Mouse (Mus musculus): ENCODE data around the gene Slc2a9. TPM values are rescaled to one million over a fixed set of nuclear protein-coding genes. Genes with fewer than 3 reads are reported as not detected.

The Slc2a9 gene
- total RNA-seq, 2 experiments from 2014 or later = 7.3 to 7.8 TPM

DNA sequence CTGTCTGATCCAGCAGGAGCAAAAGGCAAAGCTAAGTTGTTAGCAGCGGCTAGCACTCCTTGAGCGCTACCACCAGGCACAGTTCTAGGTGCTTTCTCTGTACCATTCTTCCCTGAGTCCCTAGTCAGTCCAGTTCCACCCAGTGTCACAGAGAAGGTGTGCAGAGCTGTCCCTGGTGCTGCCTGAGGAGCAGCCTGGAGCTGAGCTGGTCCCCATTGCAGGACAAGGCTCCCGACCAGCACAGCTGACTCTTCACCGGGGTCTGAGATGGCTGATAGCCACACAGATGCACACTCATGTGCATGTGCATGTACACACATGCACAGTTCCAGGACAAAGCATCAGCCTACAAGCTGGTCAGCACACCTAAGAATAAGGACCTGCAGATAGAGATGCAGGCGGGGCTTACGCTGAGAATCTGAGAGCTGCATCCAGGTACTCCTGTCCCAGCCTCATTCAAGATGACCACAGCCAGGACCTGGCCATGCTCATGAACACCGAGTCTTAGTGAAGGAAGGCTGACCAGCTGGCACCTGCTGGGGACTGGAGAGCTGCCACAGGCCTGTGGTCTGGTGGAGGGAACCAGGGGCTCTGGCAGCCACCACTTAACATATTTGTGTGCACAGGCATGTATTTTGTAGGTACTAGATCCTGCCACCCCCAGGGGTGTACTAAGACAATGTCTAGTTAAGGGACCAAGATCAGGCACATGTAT lies 25.1 kb downstream of the Slc2a9 start:
- ATAC-seq (ENCODE audit: poor library complexity, severe bottlenecking) = no peak

DNA sequence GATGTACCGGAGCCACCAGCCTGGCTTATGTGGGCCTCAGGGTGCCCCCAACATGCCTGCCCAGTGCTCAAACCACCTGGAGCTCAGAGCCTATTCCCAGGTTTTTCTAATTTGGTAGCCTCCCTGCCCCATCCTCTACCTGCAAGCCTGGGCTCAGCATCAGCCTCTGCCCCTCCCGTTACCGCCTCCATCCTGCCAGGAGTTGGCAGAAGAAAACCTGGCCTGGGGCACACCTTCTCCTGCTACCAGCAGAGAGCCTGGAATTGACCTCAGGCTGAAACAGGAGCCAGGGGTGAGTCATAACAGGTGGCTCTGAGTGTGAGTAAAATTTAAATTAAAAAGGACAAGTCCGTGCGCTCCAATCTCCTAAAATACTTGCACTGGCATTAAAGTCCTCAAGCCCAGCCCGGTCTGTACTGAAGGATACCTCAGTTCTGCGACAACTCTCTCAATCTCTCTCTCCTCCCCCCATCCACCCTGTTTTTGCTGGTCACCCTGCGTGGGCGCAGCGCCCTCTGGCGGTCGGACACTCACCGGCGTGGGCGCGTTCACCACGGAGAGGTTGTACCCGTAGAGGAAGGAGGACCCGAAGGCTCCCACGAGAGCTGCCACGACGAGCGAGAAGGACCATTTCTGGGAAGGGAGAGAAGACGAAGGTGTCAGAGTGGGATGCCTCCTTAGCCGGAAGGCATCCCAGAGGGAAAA lies 25.9 kb downstream of the Slc2a9 start:
- no peak for ATAC-seq (ENCODE audit: poor library complexity, severe bottlenecking)

DNA sequence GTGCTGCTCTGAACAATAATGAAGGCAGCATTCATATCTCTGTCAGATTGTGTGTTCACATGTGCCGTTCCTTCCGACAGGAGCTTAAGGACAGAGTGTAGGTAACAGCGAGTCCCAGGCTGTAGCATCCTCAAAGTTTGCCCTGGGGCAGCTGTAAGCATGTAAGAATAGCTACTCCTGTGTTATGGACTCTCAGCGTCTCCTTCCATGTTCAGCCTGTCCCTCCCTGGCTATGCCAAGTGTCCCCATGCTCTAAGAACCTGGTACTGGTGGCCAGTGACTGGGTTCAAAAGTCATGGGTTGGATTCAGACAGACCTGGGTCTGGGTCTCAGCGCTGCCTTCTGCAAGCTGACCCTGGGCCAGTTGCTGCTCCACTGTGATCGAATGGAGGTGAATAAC lies 32.1 kb downstream of the Slc2a9 start:
- ATAC-seq (ENCODE audit: poor library complexity, severe bottlenecking) = no peak

DNA sequence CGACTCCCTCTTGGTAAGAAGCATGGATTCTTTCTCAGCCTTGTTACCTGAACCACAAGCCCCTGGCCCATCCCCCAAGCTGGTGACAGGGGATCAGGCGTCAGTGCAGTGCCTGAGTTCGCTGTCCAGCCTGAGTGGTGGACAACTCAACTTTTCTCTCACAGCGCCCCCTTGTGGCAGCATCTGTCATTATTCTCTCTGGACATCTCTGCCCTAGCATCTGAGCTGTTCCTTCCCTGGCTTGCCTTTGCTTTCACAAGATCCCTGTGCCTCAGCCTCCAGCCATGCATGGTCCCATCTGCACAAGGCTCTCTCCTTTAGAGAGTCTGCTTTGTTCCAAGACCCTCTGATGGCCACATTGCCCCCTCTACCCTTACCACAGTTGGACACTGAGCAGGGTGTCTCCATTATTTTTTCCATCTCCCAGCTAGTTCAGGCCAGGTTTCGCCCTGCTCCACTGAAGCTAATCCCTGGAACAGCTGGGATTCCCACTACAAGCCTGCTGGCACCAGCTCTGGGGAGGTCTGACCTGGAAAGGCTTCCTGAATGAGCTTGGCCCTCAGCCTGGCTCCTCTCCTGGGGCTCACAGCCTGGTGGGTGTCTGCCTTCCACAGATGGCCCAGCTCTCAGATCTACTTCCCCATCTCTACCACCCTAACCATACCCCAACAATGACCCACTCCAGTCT lies 32.9 kb downstream of the Slc2a9 start:
- peak; percentile 92 for ATAC-seq (ENCODE audit: poor library complexity, severe bottlenecking)

DNA sequence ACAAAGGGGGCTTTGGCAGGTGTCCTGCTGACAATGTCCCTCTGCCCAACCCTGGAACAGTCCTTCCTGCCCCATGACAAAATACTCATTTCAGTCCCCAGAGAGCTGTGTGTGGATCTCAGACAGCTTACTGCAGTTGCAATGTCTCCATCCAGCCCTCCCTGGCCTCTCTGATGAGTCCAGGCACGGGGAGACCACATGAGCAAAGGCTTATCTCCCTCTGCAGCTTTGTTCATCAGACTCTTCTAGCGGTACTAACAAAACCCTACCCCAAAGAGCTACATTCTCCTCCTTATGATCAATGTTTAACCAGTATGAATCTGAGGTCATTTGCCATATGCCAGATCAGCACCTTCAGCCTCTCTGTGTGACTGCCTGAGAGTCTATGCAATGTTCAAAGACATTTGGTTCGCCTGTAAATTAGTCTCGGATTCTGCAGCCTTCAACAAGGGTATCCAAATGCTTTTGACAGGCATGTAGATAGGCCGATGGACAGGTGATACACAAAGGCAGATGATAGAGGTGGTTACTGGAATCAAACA lies 36.3 kb downstream of the Slc2a9 start:
- no peak for ATAC-seq (ENCODE audit: poor library complexity, severe bottlenecking)

DNA sequence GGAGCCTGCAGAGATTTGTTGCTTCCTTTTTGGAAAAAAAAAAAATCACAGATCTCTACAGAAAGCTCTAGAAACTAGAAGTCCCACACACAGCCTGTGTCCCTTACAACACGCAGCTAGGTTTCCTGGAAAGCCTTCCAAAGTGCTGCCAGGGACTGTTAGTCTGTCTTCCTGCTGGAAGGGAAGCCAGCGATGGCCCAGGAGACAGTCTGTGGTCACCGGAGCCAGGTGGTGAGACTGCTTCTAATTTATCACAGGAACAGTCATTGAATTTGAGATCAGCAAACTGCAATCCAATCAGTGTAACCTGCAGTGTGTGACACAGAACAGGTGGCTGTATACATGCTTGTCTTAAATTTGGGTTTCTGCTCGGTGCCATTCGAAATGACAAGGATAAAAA lies 41.7 kb downstream of the Slc2a9 start:
- no peak for ATAC-seq (ENCODE audit: poor library complexity, severe bottlenecking)

DNA sequence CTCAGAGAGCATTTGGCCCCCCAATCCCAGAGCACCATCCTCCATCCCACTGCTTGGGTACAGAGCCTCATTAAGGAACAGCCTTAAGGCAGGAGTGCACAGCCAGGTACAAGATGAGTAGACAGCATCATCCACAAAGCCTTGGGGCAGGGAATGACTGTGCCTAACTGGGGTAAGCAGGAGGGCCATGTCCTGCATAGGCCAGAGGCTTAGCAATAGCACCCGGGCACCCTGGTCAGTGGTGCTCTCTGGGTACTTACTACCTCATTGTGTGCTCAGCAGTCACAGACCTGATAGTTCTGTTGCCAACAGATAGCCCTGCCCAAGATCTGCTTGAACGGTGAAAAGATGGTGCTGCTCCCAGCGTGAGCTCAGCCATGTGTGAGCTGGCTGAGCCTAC lies 52.0 kb downstream of the Slc2a9 start:
- no peak for ATAC-seq (ENCODE audit: poor library complexity, severe bottlenecking)

DNA sequence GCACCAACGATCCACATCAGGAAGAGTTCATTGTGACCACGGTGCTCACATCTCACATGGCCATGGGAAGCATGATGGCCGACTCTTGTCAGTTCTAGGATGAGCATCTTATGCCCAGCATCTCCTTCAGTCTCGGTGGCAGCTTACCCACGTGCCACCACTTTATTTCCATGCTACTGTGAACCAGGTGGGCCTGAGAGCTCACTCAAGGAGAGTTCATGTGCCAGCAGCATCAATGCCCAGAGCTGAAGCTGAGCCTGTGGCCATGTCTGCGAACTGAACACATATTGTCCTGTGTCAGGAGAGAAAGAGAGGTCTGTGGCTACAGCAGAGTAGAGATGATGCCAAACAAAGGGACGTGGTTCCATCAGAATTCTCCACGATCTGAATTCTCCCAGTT lies 53.3 kb downstream of the Slc2a9 start:
- no peak for ATAC-seq (ENCODE audit: poor library complexity, severe bottlenecking)

DNA sequence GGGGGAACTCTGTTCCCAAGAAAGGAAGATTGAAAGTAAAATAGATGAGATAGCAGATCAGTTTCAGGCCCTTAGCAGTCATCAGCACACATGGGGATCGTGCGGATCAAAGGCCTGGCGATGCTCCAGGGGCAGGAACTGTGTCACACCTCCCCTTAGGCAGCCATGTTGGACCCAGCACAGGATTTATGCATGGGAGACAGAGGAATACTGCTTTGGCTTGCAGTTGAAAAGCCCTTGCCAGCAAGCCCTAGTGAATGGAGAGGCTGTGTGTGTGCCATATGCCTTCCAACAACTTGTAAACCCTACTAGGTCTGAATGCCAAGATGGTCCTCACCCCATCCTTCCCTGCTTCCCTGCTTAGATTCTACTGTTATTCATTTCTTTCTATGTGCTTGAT lies 54.8 kb downstream of the Slc2a9 start:
- no peak for ATAC-seq (ENCODE audit: poor library complexity, severe bottlenecking)

DNA sequence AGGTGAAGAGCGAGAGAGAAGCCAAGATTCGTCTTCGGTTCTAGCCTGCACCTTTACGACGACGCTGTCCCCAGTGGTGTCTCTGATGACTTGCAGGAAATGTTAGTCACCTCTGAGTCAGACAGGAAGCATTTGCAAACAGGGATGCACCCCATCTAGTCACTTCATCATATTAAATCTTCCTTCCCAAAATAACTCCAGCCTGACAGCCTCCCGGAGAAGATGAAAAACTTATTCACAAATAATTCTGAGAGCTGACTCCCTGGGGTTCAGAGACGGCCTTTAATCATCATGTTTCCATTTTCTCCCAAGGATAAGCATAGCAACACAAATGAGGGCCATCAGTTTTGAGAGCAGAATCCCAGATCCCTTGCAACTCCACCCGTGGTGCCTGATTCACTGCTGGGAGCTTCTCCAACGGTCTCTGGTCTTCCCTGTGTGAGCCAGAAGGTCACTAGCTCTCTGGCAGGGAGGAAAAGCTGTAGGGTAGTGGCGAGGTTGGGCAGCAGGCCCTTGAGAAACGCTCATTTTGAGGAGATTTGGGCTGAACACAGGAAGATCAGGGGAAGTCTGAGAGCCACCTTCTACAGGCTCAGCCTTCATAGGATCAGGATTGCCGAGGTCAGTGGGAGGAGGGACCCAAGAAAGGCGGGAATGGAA lies 56.5 kb downstream of the Slc2a9 start:
- ATAC-seq (ENCODE audit: poor library complexity, severe bottlenecking) = no peak

DNA sequence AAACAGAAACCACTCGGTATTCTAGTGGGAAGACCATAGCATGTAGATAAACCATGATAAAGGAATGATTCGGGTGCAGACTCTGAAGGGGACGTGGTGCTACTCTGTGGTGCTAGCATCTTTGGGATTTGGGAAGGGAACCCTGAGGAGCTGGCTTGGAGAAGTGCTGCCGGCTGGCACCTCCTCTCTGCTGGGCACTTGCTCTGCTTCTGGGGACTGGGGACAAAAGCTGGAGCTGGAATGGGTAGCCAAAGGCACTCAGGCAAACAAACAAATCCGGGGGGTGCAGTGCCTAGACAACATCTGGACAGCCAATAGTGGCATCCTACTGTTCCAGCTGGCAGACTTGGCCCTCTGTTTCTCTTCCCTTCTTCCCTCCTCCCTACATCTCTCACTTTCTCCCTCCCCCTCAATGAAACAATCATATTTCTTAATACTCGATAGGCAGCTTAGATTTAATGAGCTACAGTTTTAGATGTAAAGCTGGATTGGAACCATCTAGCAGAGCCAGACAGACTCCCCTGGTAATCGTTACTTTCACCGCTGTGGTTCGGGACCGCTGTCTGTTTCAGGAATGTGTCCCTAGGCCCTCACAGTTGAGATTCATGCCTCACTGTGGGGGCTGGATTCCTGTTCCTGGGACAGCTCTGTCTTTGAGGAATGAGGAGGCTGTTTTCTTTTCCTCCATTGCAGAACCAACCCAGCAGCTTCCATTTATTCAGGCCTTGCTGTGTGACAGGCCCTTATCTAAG lies 61.7 kb downstream of the Slc2a9 start:
- ATAC-seq (ENCODE audit: poor library complexity, severe bottlenecking) = no peak

DNA sequence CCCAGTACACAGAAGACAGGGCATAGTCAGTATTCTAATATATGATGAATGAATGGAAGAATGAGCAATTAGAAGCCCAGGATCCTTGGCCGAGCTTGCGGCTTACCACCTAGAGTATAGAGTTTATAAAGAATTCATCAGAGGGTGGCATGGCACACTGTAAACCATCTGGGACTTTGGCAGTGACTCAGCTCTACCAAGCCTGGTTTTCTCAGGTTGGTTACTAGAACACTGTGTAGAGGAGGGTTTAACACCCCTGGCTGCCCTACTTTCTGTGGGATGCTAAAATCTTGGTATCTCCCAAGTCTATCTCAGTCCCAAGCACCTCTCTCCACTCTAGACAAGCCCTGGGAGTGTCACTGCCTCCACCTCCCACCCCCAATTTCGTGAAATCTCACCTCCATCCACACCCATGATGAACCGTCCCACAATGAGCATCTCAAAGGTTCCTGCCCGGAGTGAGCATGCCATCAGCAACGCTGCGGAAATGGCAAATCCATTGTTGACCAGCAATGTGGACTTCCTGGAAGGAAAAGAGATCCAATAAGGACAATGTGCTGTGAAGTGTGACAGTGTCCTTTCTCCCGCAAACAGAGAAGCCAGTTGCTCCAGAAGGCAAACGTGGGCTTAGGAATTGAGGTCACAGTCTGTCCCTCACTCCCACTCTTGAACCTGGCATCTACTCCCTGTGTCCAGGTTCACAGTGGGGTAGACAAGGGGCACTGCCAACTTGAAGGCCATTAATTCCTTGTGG lies 62.5 kb downstream of the Slc2a9 start:
- ATAC-seq (ENCODE audit: poor library complexity, severe bottlenecking) = no peak

DNA sequence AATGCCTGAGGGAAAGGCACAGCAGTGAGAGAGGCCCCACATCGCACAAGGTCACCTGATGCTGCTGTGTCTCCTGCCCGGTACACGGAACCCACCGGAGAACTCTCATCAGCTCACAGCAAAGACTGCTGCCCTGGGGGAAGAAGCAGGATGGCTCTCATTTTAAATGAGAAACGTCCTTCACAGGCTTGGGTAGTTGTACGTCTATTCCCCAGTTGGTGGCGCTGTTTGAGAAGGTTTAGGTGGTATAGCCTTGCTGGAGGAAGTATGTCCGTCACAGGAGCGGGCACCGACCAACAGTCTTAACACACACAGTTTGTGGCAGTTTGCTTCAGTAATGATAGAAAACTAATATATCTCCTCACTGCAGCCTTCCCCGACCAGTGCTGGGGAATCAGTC lies 66.3 kb downstream of the Slc2a9 start:
- no peak for ATAC-seq (ENCODE audit: poor library complexity, severe bottlenecking)

DNA sequence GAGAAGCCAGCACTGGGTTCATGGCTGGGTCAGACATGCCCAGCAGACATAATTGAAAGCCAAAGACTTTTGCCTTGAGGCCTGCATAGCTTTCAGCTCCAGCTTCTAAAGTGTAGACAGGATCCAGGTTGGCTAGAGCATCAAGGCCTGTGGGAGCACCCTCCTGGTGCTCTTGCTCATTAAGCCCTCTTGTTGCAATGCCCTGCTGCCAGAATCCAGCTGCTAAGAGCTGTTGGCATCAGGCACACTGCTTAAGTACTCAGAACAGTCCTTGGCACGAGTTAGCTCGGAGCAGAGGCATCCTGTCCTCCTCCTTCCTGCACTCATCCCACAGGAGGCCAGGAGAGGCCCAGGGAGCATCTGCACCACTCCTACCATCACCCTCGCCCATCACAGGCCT lies 68.1 kb downstream of the Slc2a9 start:
- no peak for ATAC-seq (ENCODE audit: poor library complexity, severe bottlenecking)

DNA sequence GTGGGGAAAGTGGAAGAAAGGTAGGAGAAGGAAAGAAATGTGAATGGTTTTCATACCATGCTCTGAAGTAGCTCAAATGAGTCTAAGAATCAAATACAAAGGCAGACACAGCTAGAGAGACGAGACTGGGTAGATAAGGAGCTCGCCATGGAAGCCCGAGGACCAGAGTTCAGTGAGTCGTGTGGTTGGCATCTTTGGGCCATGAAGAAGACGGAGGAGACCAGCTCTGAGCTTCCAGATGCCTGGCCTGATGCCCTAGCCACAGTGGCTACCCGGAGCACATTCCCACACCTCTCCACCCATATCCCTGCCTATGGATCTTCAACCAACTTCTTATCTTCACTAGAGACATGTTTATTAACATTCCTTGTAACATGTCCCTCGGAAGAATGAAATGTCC lies 71.7 kb downstream of the Slc2a9 start:
- ATAC-seq (ENCODE audit: poor library complexity, severe bottlenecking) = no peak

DNA sequence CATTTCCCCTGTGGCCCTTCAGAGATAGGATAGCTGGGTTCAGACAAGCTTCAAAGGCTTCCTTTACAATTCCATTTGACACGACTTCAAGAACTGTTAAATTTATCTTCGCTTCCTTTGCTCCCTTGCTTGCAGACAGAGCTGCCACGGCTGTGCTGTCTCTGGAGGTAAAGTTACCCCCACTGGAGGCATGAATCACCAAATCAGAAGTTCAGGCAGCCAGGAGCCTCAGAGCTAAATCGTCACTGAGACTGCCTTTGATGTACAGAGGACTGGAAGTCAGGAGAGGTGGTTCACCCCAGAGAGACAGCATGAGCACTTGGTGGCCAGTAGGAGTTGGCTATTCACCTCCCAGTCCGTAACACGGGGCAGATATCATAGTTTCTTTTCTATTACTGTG lies 73.8 kb downstream of the Slc2a9 start:
- ATAC-seq (ENCODE audit: poor library complexity, severe bottlenecking) = no peak

DNA sequence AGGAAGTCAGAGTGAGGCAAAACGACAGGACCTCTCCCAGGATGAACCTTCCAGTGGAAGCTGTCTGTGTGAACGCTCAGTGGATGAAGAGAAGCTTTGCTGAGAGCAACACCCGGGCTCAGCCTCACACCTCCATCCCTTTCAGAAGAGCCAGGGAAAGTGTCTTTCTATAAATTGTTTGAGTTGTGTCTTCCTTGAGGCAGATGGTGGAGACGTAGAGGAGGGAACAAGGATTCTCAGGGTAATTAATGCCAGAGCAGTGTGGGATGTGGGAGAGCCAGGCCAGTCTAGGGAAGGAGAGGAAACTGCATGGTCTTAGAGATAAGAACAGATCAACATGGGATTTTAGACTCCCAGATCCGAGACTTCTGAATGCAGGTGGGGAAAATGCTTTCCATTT lies 75.2 kb downstream of the Slc2a9 start:
- no peak for ATAC-seq (ENCODE audit: poor library complexity, severe bottlenecking)

DNA sequence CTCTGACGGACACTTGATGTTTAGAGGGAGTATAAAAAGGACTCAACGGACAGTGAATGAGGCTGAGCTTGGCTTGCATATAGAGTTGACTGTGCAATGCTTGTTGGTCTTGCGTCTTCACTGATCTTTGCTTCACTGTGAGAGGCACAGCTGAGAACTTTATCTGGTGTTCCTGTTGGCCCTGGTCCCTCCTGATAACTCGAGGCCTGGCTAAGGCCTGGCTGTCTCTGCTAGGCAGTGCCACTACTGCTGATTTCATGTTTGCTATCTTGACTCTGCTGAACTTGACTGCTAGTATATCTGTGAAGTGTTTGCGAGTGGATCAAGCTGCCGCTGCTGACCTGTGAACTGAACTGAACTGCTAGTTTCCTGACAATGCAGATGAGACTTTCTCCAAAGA lies 77.4 kb downstream of the Slc2a9 start:
- no peak for ATAC-seq (ENCODE audit: poor library complexity, severe bottlenecking)

DNA sequence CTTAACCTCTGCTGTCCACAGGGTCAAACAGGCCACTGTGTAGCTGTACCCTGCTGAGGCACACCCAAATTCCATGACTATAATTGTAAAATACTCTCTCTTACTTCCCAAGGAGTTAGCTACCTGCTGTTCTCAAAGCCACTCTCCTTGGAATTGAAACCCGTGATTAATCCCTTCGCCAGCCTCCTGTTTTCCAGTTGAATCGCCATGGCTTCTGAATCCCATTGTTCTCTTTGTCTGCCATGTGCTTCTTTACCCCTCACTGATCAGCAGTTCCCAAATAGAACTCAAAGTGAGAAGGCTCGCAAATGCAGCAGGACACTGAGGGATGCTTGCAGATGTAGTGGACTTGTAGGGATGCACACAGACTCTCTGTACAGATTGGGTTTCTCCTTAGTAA lies 80.5 kb downstream of the Slc2a9 start:
- no peak for ATAC-seq (ENCODE audit: poor library complexity, severe bottlenecking)

DNA sequence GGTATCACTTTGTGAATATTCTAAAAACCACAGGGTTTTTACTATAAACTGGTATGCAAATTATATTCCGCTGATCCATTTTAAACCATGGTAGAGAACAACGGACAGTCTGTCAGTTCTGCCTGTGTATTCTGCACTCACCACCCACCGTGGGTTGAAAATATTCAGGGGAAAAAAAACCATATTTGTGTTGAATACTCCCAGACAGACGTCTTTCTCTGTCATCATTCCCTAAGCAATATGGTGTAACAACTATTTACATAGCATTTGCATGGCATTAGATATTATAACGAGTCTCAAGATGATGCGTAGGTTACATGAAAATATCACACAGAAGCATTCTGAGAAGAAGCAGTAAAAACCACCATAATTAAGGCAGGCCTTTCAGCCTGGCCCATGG lies 84.1 kb downstream of the Slc2a9 start:
- ATAC-seq (ENCODE audit: poor library complexity, severe bottlenecking) = no peak
